Mouse (Mus musculus): Measurements from ENCODE around the gene Sstr4. TPM values are rescaled to one million over a fixed set of nuclear protein-coding genes. Genes with fewer than 3 reads are reported as not detected.

Sstr4 gene
- polyA plus RNA-seq (2015; fragmentation: Nextera tagmentation; extraction: Ambion mirVana): 0.49 and 0.55 TPM in 2 replicates

DNA sequence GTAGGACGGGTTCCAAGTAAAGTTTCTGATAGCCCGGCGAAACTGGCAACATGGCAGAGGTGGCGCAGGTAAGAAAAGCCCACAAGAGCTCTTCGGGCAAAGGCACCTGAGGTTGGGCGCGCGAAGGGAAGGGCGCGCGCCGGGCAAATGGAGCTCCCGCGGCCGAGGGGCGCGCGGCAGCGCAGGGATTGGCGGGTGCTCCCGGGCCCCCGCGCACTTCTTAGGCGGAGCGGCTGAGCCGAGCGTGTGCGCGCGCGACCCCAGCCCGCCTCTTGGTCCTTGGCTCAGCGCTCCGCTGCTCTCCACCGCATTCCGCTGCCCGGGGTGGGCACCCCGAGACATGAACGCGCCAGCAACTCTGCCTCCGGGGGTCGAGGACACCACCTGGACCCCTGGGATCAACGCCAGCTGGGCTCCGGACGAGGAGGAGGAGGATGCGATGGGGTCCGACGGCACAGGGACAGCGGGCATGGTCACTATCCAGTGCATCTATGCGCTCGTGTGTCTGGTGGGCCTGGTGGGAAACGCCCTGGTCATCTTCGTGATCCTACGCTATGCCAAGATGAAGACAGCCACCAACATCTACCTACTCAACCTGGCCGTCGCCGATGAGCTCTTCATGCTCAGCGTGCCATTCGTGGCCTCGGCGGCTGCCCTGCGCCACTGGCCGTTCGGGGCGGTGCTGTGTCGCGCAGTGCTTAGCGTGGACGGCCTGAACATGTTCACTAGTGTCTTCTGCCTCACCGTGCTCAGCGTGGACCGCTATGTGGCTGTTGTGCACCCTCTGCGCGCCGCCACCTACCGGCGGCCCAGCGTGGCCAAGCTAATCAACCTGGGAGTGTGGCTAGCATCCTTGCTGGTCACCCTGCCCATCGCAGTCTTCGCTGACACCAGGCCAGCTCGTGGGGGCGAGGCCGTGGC lies at the start of gene Sstr4:
TSS of gene Sstr4 (plus strand) at position 214 of the 921 bp plus-strand sequence.

DNA sequence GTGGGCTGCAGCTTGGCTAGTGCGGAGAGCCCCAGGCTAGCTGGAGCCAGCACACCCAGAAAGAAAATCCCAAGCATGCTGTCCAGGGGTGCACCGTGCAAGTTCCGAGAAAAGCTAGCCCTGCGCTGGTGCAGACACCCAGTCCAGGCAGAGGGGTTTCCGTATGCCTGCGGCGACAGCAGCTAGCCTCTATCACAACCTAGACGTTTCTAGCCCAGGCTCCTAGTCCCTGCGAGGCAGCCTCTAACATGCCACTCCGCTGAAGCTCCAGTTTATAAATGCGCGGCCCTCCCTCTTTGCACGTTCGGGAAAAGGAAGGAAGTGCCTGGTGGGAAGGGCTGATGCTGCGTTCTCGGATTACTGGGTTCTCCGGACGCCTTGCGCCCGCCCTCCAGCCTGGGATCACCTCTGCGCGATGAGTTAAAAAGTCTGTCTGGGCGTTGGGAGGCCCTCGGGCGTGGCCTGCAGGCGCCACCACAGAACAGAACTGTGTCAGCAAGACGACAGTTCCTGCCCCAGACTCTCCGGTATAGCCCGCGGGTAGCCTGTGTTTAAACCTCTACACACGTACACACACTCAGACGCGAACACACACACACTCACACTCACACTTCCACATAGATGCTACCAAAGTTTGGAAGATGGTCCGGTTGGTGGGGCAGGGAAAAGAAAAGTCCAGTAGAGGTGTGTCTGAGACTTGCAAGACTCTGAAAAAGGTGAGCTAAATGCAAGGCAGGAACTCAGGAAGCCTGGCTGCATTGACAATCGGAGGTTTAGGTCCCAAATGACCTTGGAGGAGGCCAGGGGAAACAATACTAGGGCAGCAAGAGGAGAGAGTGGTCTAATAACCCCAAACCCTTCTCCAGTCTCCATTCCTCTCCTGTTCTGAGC lies 13.0 kb downstream of the Sstr4 start, which contains the start of gene Thbd:
TSS of gene Thbd (minus strand) at position 319 of the 891 bp plus-strand sequence.

DNA sequence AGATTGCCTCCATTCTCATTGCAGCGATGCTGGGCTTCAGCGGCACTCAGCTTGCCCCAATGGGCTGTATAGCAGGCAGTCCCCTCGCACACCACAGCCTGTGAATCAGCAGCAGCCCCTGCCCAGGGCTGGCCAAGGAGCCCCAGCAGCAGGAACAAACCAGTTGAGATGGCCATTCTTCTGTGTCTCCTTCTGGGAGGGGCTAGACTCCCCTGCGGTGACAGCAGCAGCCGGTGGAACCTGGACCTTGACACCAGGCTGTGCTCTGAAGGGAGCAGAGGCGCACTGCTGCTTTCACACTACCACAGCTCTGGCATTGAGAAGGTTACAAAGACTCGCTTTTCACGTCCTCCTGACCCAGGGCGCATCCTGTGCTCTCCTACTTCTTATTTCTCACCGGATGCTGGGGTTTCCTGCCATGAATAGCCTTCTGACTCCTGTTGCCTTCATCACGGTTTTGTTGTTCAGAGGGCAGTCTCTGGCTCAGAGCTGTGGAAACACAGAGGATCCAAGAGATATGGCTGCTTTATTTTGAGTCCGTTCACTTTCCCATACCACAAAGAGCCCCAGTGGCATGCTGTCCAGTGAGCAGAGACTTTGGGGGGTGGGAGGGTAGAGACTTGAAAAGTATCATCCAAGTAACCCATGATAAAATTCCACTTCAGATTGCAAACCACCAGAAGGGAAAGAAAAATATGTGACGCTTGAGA lies 48.3 kb downstream of the Sstr4 start, which contains the start of gene Cd93:
TSS of gene Cd93 (minus strand) at position 315 of the 710 bp plus-strand sequence.

Other genes with a start within 250 kb of the Sstr4 start
- 19.4 and 25.1 TPM in 2 replicates for gene Thbd, start 12.8 kb downstream of the Sstr4 start, polyA plus RNA-seq (2015; fragmentation: Nextera tagmentation; extraction: Ambion mirVana)
- 5.5 and 9.7 TPM in 2 replicates for gene Cd93, start 48.2 kb downstream of the Sstr4 start, polyA plus RNA-seq (2015; fragmentation: Nextera tagmentation; extraction: Ambion mirVana)

Data from adrenal gland, postnatal 0 days (tissue).